Mouse (Mus musculus): ENCODE results near the gene Abcc10. TPM values are rescaled to one million over a fixed set of nuclear protein-coding genes. Genes with fewer than 3 reads are reported as not detected.

Gene Abcc10
- 1 to 10 TPM; 6.9 to 9.2 TPM for total RNA-seq (2021)
- long read RNA-seq, experiment 1, full-length matches to known transcripts = 6 of 16 reads
- long read RNA-seq, experiment 1, partial matches to known transcripts = 6 of 16 reads
- long read RNA-seq, experiment 1, other reads (novel, unspliced or antisense) = 4 of 16 reads
- long read RNA-seq, experiment 2, full-length matches to known transcripts = 5 of 11 reads
- long read RNA-seq, experiment 2, partial matches to known transcripts = 5 of 11 reads
- long read RNA-seq, experiment 2, other reads (novel, unspliced or antisense) = 1 of 11 reads

GRCm38 (mm10) chr17:46327906-46328534 is at the start of gene Abcc10:
Abcc10 (minus strand) TSS chr17:46328352.
- peak; percentile 93 to 95 for DNase-seq (ENCODE audit: low spot score in 2 of 2)

- peak; percentile 13 to 15 for DNase-seq (ENCODE audit: low spot score in 2 of 2)
Observed at GRCm38 (mm10) chr17:46371783-46372182, 43.6 kb upstream of the Abcc10 start.

- no peak for DNase-seq (ENCODE audit: low spot score in 2 of 2)
Observed at GRCm38 (mm10) chr17:46351026-46351700, 23.0 kb upstream of the Abcc10 start.

- DNase-seq (ENCODE audit: low spot score in 2 of 2) = no peak
Observed at GRCm38 (mm10) chr17:46341208-46341607, 13.1 kb upstream of the Abcc10 start.

- DNase-seq (ENCODE audit: low spot score in 2 of 2) = no peak
Observed at GRCm38 (mm10) chr17:46336475-46336874, 8.3 kb upstream of the Abcc10 start.

GRCm38 (mm10) chr17:46328723-46329122 is 571 bp upstream of the Abcc10 start:
- DNase-seq (ENCODE audit: low spot score in 2 of 2) = no peak

- DNase-seq (ENCODE audit: low spot score in 2 of 2) = no peak
Observed at GRCm38 (mm10) chr17:46327413-46327905, 693 bp downstream of the Abcc10 start.

GRCm38 (mm10) chr17:46322046-46322823 is 5.9 kb downstream of the Abcc10 start:
- no peak for DNase-seq (ENCODE audit: low spot score in 2 of 2)

- DNase-seq (ENCODE audit: low spot score in 2 of 2) = no peak
Observed at GRCm38 (mm10) chr17:46320492-46320891, 7.7 kb downstream of the Abcc10 start.

GRCm38 (mm10) chr17:46315813-46316212 is 12.3 kb downstream of the Abcc10 start:
- no peak for DNase-seq (ENCODE audit: low spot score in 2 of 2)

- DNase-seq (ENCODE audit: low spot score in 2 of 2) = no peak
Observed at GRCm38 (mm10) chr17:46313135-46313715, 14.9 kb downstream of the Abcc10 start.

- DNase-seq (ENCODE audit: low spot score in 2 of 2) = no peak
Observed at GRCm38 (mm10) chr17:46310515-46310914, 17.6 kb downstream of the Abcc10 start.

GRCm38 (mm10) chr17:46309835-46310234 is 18.3 kb downstream of the Abcc10 start:
- no peak for DNase-seq (ENCODE audit: low spot score in 2 of 2)

GRCm38 (mm10) chr17:46306956-46307355 is 21.2 kb downstream of the Abcc10 start:
- no peak for DNase-seq (ENCODE audit: low spot score in 2 of 2)

GRCm38 (mm10) chr17:46304184-46304583 is 24.0 kb downstream of the Abcc10 start:
- DNase-seq (ENCODE audit: low spot score in 2 of 2) = no peak

- peak; percentile 34 to 49 for DNase-seq (ENCODE audit: low spot score in 2 of 2)
Observed at GRCm38 (mm10) chr17:46301892-46302291, 26.3 kb downstream of the Abcc10 start.

- DNase-seq (ENCODE audit: low spot score in 2 of 2) = peak; percentile 90 to 94
Observed at GRCm38 (mm10) chr17:46298220-46298913, 29.8 kb downstream of the Abcc10 start.

- DNase-seq (ENCODE audit: low spot score in 2 of 2) = peak; percentile 73 to 80
Observed at GRCm38 (mm10) chr17:46297364-46298219, 30.6 kb downstream of the Abcc10 start, which contains the start of gene Dlk2. Dlk2 (plus strand) TSS chr17:46297421.

- DNase-seq (ENCODE audit: low spot score in 2 of 2) = no peak
Observed at GRCm38 (mm10) chr17:46297028-46297363, 31.2 kb downstream of the Abcc10 start.

Data from left cerebral cortex, adult 18-20 months (tissue).